Mouse (Mus musculus) ES-Bruce4 (cell line): ENCODE results near the gene Gm1604a.
"Not testable (repeated sequence)": the region's sequence is repeated elsewhere in the genome, so short reads cannot be mapped to it uniquely, and the experiment has no call there.

Source experiments
- CTCF ChIP-seq: IDR thresholded peaks from one replicate; pipeline ENCODE4 v1.8.1; 2011; ENCODE audit warnings: low read depth, low read length
- EP300 ChIP-seq: IDR thresholded peaks from 2 replicates; pipeline ENCODE4 v1.6.1; 2011; ENCODE audit warnings: low read depth, low read length; ENCODE audit not compliant: insufficient read depth

GRCm38 (mm10) chr17:7005646-7006045, 19.7 kb upstream of the Gm1604a start:
- TF ChIP-seq CTCF, EP300: not testable (repeated sequence)
